Mouse (Mus musculus) brown adipose tissue, adult 24 weeks (tissue): ENCODE data around the gene Krtap5-4. TPM values are rescaled to one million over a fixed set of nuclear protein-coding genes. Genes with fewer than 3 reads are reported as not detected.

ENCODE experiments used
- H3K27ac ChIP-seq: fragments of 200-500 bp; replicated peaks from 2 replicates; pipeline ENCODE4 v1.5.1; 2012; ENCODE audit warnings: low read depth, mild to moderate bottlenecking, low read length
- H3K4me1 ChIP-seq: fragments of 200-500 bp; 2 replicates; pipeline ENCODE4 v1.6.1; 2012; ENCODE audit warnings: low read length, mixed read lengths; ENCODE audit not compliant: control insufficient read depth, insufficient read depth, insufficient read length
- H3K4me3 ChIP-seq: fragments of 200-500 bp; 2 replicates; pipeline ENCODE4 v1.5.1; 2012; ENCODE audit warnings: low read depth, mild to moderate bottlenecking, low read length, moderate library complexity; ENCODE audit not compliant: insufficient read depth
- polyA plus RNA-seq: library from polyadenylated mRNA; stranded (reverse); fragments of >200 nt; gene quantifications from 2 replicates; pipeline ENCODE4 v1.2.4, GENCODE M21; 2012; ENCODE audit not compliant: missing spikeins, insufficient read depth, insufficient read length

Gene Krtap5-4
- polyA plus RNA-seq, 1 experiment, result not detected

- Histone ChIP-seq H3K4me3 (no peak overlapping the region), H3K4me1 (no peaks in the 10 kb centered on the region), H3K27ac (no peak overlapping the region)
These were observed 31.8 kb downstream of the Krtap5-4 start for GRCm38 (mm10) chr7:142335151-142335550.

DNA sequence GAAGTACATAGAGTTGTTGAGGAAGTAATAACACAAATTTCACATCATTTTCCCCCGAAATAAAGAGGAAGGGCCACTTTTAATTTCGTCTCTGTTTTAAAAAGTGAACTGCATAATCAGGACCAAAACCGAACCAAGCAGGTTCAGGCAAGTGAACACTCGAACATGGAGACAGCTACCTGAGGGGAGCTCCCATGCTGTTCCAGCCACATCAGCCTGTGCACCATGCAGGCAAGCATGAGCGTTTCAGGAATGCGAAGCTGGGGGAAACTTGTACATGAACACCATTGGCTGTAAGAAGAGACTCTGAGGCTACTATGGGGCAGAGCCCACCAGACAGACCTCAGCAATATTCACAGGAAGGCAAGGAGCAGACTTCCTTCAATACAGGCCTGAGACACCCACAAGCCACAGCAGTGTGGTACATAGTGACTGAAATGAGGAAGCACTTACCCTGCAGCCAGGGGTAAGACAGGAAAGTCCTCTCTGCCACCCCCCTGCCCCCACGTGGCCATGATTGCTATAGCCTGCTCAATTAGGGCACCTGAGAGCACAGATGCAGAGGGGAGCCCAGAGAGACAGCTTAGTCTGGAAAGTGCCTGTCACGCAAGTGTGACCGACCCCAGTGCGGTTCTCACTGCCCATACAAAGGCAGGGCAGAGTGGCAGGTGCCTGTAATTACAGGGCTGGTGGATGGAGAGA, 37.1 kb downstream of the Krtap5-4 start:
- no peak overlapping the region for H3K4me3 ChIP-seq
- H3K27ac ChIP-seq, result no peak overlapping the region
- no peaks in the 10 kb centered on the region for H3K4me1 ChIP-seq

GRCm38 (mm10) chr7:142341564-142342246, 38.4 kb downstream of the Krtap5-4 start:
- H3K27ac ChIP-seq, result no peak overlapping the region
- no peaks in the 10 kb centered on the region for H3K4me1 ChIP-seq
- no peak overlapping the region for H3K4me3 ChIP-seq

- Histone ChIP-seq H3K4me1 (no peaks in the 10 kb centered on the region), H3K4me3 (no peak overlapping the region), H3K27ac (no peak overlapping the region)
These were observed 38.9 kb downstream of the Krtap5-4 start for GRCm38 (mm10) chr7:142342247-142342640.

GRCm38 (mm10) chr7:142347542-142347941, 44.2 kb downstream of the Krtap5-4 start:
- Histone ChIP-seq H3K4me1 (no peaks in the 10 kb centered on the region), H3K4me3 (no peak overlapping the region), H3K27ac (no peak overlapping the region)

GRCm38 (mm10) chr7:142349308-142349961, 46.1 kb downstream of the Krtap5-4 start:
- Histone ChIP-seq H3K27ac (no peak overlapping the region), H3K4me1 (no peaks in the 10 kb centered on the region), H3K4me3 (no peak overlapping the region)

- H3K27ac ChIP-seq, result no peak overlapping the region
- no peak overlapping the region for H3K4me3 ChIP-seq
- no peaks in the 10 kb centered on the region for H3K4me1 ChIP-seq
These were observed 48.2 kb downstream of the Krtap5-4 start for GRCm38 (mm10) chr7:142351569-142351968.

- Histone ChIP-seq H3K4me1 (no peaks in the 10 kb centered on the region), H3K4me3 (no peak overlapping the region)
These were observed 50.5 kb downstream of the Krtap5-4 start for GRCm38 (mm10) chr7:142353854-142354253.

More at GRCm38 (mm10) chr7:142353854-142354253, 50.5 kb downstream of the Krtap5-4 start:
- no peak overlapping the region for H3K27ac ChIP-seq

Other genes starting within 250 kb of the Krtap5-4 start
- gene Mob2, start 242.5 kb upstream of the Krtap5-4 start, polyA plus RNA-seq, result 29.6 and 34.7 TPM in 2 replicates
- 6.7 and 8.2 TPM in 2 replicates for gene Dusp8, start 207.7 kb upstream of the Krtap5-4 start, polyA plus RNA-seq
- not detected in 2 replicates for gene Gm45618, start 182.8 kb upstream of the Krtap5-4 start, polyA plus RNA-seq
- gene Gm39115, start 167.5 kb upstream of the Krtap5-4 start, polyA plus RNA-seq, result not detected in 2 replicates
- gene Gm45337, start 158.9 kb upstream of the Krtap5-4 start, polyA plus RNA-seq, result not detected in 2 replicates
- gene Gm29735, start 146.4 kb upstream of the Krtap5-4 start, polyA plus RNA-seq, result not detected in 2 replicates
- gene Gm4553, start 137.8 kb upstream of the Krtap5-4 start, polyA plus RNA-seq, result not detected in 2 replicates
- not detected in 2 replicates for gene Krtap5-2, start 127.5 kb upstream of the Krtap5-4 start, polyA plus RNA-seq
- gene Gm10153, start 113.2 kb upstream of the Krtap5-4 start, polyA plus RNA-seq, result not detected in 2 replicates
- not detected in 2 replicates for gene Krtap5-3, start 102.2 kb upstream of the Krtap5-4 start, polyA plus RNA-seq
- gene Gm7579, start 91.7 kb upstream of the Krtap5-4 start, polyA plus RNA-seq, result not detected in 2 replicates
- not detected in 2 replicates for gene Krtap5-5, start 73.6 kb upstream of the Krtap5-4 start, polyA plus RNA-seq
- gene Gm40460, start 62.5 kb upstream of the Krtap5-4 start, polyA plus RNA-seq, result not detected in 2 replicates
- not detected in 2 replicates for gene Gm2431, start 45.2 kb upstream of the Krtap5-4 start, polyA plus RNA-seq
- gene Gm4559, start 29.2 kb upstream of the Krtap5-4 start, polyA plus RNA-seq, result not detected in 2 replicates
- not detected in 2 replicates for gene Krtap5-1, start 6.4 kb upstream of the Krtap5-4 start, polyA plus RNA-seq
- 1.5 TPM in 1 of 2 replicates, not detected in the other for gene Ifitm10, start 70.2 kb downstream of the Krtap5-4 start, polyA plus RNA-seq
- 3.0 and 3.8 TPM in 2 replicates for gene Gm49369, start 79.1 kb downstream of the Krtap5-4 start, polyA plus RNA-seq
- 1,099 and 1,150 TPM in 2 replicates for gene Ctsd, start 84.5 kb downstream of the Krtap5-4 start, polyA plus RNA-seq
- not detected in 2 replicates for gene Syt8, start 131.3 kb downstream of the Krtap5-4 start, polyA plus RNA-seq
- gene Tnni2, start 138.3 kb downstream of the Krtap5-4 start, polyA plus RNA-seq, result 232 and 484 TPM in 2 replicates
- 18.0 and 22.8 TPM in 2 replicates for gene Lsp1, start 157.3 kb downstream of the Krtap5-4 start, polyA plus RNA-seq
- 455 and 586 TPM in 2 replicates for gene Tnnt3, start 195.3 kb downstream of the Krtap5-4 start, polyA plus RNA-seq
- gene Mrpl23, start 229.1 kb downstream of the Krtap5-4 start, polyA plus RNA-seq, result 3.6 and 8.8 TPM in 2 replicates